Mouse (Mus musculus): Measurements from ENCODE around the gene Ppp1r14b. TPM values are rescaled to one million over a fixed set of nuclear protein-coding genes. Genes with fewer than 3 reads are reported as not detected.

The Ppp1r14b gene
- polyA plus RNA-seq, 1 experiment from 2014 or later, result 136 TPM

GRCm38 (mm10) chr19:6948186-6948585 is 26.6 kb upstream of the Ppp1r14b start:
- no peaks in the 10 kb centered on the region for H3K9me3 ChIP-seq (replicated peaks)
- no peak for ATAC-seq (replicated peaks; ENCODE audit: insufficient number of reproducible peaks, insufficient read depth, low FRiP score, low read depth)
- 77% methylated on average over 4 of the region's 4 CpGs for WGBS

GRCm38 (mm10) chr19:6949532-6949931 is 25.2 kb upstream of the Ppp1r14b start:
- 89% methylated on average over 5 of the region's 5 CpGs for WGBS
- H3K4me2 ChIP-seq, result no peak overlapping the region

More at GRCm38 (mm10) chr19:6948186-6948585, 26.6 kb upstream of the Ppp1r14b start:
- Histone ChIP-seq H3K36me3 (0 out of 2 replicates have a peak, but pooled peaks cover 14% of the 10 kb centered on the region), H3K4me1 (replicated peaks) (peaks cover 25% of the 10 kb centered on the region), H3K27ac (no peak overlapping the region), H3K4me3 (no peak overlapping the region), H3K27me3 (no peaks in the 10 kb centered on the region), H3K4me2 (no peak overlapping the region), H3K9ac (no peak overlapping the region)

GRCm38 (mm10) chr19:6949951-6950350 is 24.8 kb upstream of the Ppp1r14b start:
- Histone ChIP-seq H3K4me2 (peak overlapping the region; percentile 83), H3K9me3 (replicated peaks) (no peaks in the 10 kb centered on the region), H3K9ac (peak overlapping the region; percentile 83; the same call in 1 of the 2 replicates), H3K27me3 (no peaks in the 10 kb centered on the region), H3K4me1 (replicated peaks) (peaks cover 35% of the 10 kb centered on the region), H3K27ac (peak overlapping the region; percentile 99), H3K36me3 (peaks cover 18% of the 10 kb centered on the region; the same call in 1 of the 2 replicates), H3K4me3 (peak overlapping the region; percentile 70)
- WGBS, result 62% methylated on average over 5 of the region's 5 CpGs
- no peak for ATAC-seq (replicated peaks; ENCODE audit: insufficient number of reproducible peaks, insufficient read depth, low FRiP score, low read depth)

More at GRCm38 (mm10) chr19:6949532-6949931, 25.2 kb upstream of the Ppp1r14b start:
- Histone ChIP-seq H3K27me3 (no peaks in the 10 kb centered on the region), H3K9ac (no peak overlapping the region), H3K9me3 (replicated peaks) (no peaks in the 10 kb centered on the region), H3K27ac (no peak overlapping the region; the same call in 1 of the 2 replicates), H3K4me3 (no peak overlapping the region), H3K36me3 (peaks cover 14% of the 10 kb centered on the region; the same call in 1 of the 2 replicates), H3K4me1 (replicated peaks) (peaks cover 31% of the 10 kb centered on the region)
- no peak for ATAC-seq (replicated peaks; ENCODE audit: insufficient number of reproducible peaks, insufficient read depth, low FRiP score, low read depth)

GRCm38 (mm10) chr19:6950613-6951153 is 24.1 kb upstream of the Ppp1r14b start:
- Histone ChIP-seq H3K9me3 (replicated peaks) (no peaks in the 10 kb centered on the region), H3K4me1 (replicated peaks) (peaks cover 42% of the 10 kb centered on the region), H3K27me3 (no peaks in the 10 kb centered on the region), H3K27ac (peak overlapping the region; percentile 99), H3K36me3 (peaks cover 22% of the 10 kb centered on the region; the same call in 1 of the 2 replicates), H3K4me3 (peak overlapping the region; percentile 70), H3K4me2 (peak overlapping the region; percentile 83), H3K9ac (peak overlapping the region; percentile 83)
- WGBS, result under 1% methylated on average over 28 of the region's 28 CpGs
- peak; percentile 19 for ATAC-seq (replicated peaks; ENCODE audit: insufficient number of reproducible peaks, insufficient read depth, low FRiP score, low read depth)

GRCm38 (mm10) chr19:6951381-6951968 is 23.3 kb upstream of the Ppp1r14b start:
- Histone ChIP-seq H3K4me2 (peak overlapping the region; percentile 83), H3K27me3 (no peaks in the 10 kb centered on the region), H3K36me3 (peaks cover 17% of the 10 kb centered on the region; the same call in 1 of the 2 replicates), H3K27ac (peak overlapping the region; percentile 99), H3K9me3 (replicated peaks) (no peaks in the 10 kb centered on the region), H3K9ac (peak overlapping the region; percentile 83), H3K4me3 (peak overlapping the region; percentile 70), H3K4me1 (replicated peaks) (peaks cover 49% of the 10 kb centered on the region)
- WGBS, result under 1% methylated on average over 35 of the region's 35 CpGs
- ATAC-seq (replicated peaks; ENCODE audit: insufficient number of reproducible peaks, insufficient read depth, low FRiP score, low read depth), result peak; percentile 74

- peak overlapping the region; percentile 83 for H3K9ac ChIP-seq
- H3K4me3 ChIP-seq, result peak overlapping the region; percentile 70
- peak overlapping the region; percentile 83 for H3K4me2 ChIP-seq
- WGBS, result 1% methylated on average over 31 of the region's 31 CpGs
- no peaks in the 10 kb centered on the region for H3K27me3 ChIP-seq
- peaks cover 50% of the 10 kb centered on the region for H3K4me1 ChIP-seq (replicated peaks)
- H3K36me3 ChIP-seq, result peaks cover 18% of the 10 kb centered on the region; the same call in 1 of the 2 replicates
- no peaks in the 10 kb centered on the region for H3K9me3 ChIP-seq (replicated peaks)
- peak overlapping the region; percentile 99 for H3K27ac ChIP-seq
- ATAC-seq (replicated peaks; ENCODE audit: insufficient number of reproducible peaks, insufficient read depth, low FRiP score, low read depth), result peak; percentile 57
These were observed 22.6 kb upstream of the Ppp1r14b start for GRCm38 (mm10) chr19:6951994-6952711.

- H3K27ac ChIP-seq, result peak overlapping the region; percentile 99
- peak overlapping the region; percentile 83 for H3K4me2 ChIP-seq
- H3K9me3 ChIP-seq (replicated peaks), result no peaks in the 10 kb centered on the region
- peak overlapping the region; percentile 70 for H3K4me3 ChIP-seq
- no peaks in the 10 kb centered on the region for H3K27me3 ChIP-seq
- WGBS, result 4% methylated on average over 3 of the region's 3 CpGs
- H3K9ac ChIP-seq, result peak overlapping the region; percentile 83; the same call in 1 of the 2 replicates
- no peak for ATAC-seq (replicated peaks; ENCODE audit: insufficient number of reproducible peaks, insufficient read depth, low FRiP score, low read depth)
- H3K36me3 ChIP-seq, result peaks cover 23% of the 10 kb centered on the region; the same call in 1 of the 2 replicates
- peaks cover 50% of the 10 kb centered on the region for H3K4me1 ChIP-seq (replicated peaks)
These were observed 22.1 kb upstream of the Ppp1r14b start for GRCm38 (mm10) chr19:6952712-6953037.

GRCm38 (mm10) chr19:6954046-6954445 is 20.7 kb upstream of the Ppp1r14b start:
- no peak overlapping the region; the same call in 1 of the 2 replicates for H3K27ac ChIP-seq
- no peak overlapping the region for H3K4me3 ChIP-seq
- no peaks in the 10 kb centered on the region for H3K9me3 ChIP-seq (replicated peaks)
- peaks cover 50% of the 10 kb centered on the region for H3K4me1 ChIP-seq (replicated peaks)
- ATAC-seq (replicated peaks; ENCODE audit: insufficient number of reproducible peaks, insufficient read depth, low FRiP score, low read depth), result no peak
- no peak overlapping the region for H3K9ac ChIP-seq
- no peaks in the 10 kb centered on the region for H3K27me3 ChIP-seq
- 56% methylated on average over 9 of the region's 9 CpGs for WGBS
- H3K4me2 ChIP-seq, result no peak overlapping the region
- peaks cover 36% of the 10 kb centered on the region; the same call in 1 of the 2 replicates for H3K36me3 ChIP-seq

- Histone ChIP-seq H3K27ac (peak overlapping the region; percentile 45), H3K27me3 (no peaks in the 10 kb centered on the region), H3K4me1 (replicated peaks) (peaks cover 43% of the 10 kb centered on the region), H3K36me3 (peaks cover 49% of the 10 kb centered on the region; the same call in 1 of the 2 replicates), H3K4me3 (no peak overlapping the region), H3K9me3 (replicated peaks) (no peaks in the 10 kb centered on the region), H3K9ac (0 out of 2 replicates have a peak overlapping the region, but pooled peaks have one; percentile 14), H3K4me2 (0 out of 2 replicates have a peak overlapping the region, but pooled peaks have one; percentile 5)
- WGBS, result 40% methylated on average over 7 of the region's 7 CpGs
- no peak; the same call in 1 of the 2 replicates for ATAC-seq (replicated peaks; ENCODE audit: insufficient number of reproducible peaks, insufficient read depth, low FRiP score, low read depth)
These were observed 19.3 kb upstream of the Ppp1r14b start for GRCm38 (mm10) chr19:6955424-6955823.

- WGBS, result 82% methylated on average over 10 of the region's 10 CpGs
- no peak overlapping the region for H3K4me3 ChIP-seq
- H3K4me1 ChIP-seq (replicated peaks), result peaks cover 43% of the 10 kb centered on the region
- H3K4me2 ChIP-seq, result no peak overlapping the region
- H3K27ac ChIP-seq, result no peak overlapping the region
- H3K36me3 ChIP-seq, result peaks cover 50% of the 10 kb centered on the region; the same call in 1 of the 2 replicates
- no peaks in the 10 kb centered on the region for H3K9me3 ChIP-seq (replicated peaks)
- H3K27me3 ChIP-seq, result no peaks in the 10 kb centered on the region
- H3K9ac ChIP-seq, result 0 out of 2 replicates have a peak overlapping the region, but pooled peaks have one; percentile 14
- ATAC-seq (replicated peaks; ENCODE audit: insufficient number of reproducible peaks, insufficient read depth, low FRiP score, low read depth), result no peak
These were observed 18.3 kb upstream of the Ppp1r14b start for GRCm38 (mm10) chr19:6956461-6956860.

Measured in heart, embryonic 15.5 days (tissue).